Mouse (Mus musculus): ENCODE measurements around the gene Iba57. TPM values are rescaled to one million over a fixed set of nuclear protein-coding genes. Genes with fewer than 3 reads are reported as not detected.

Iba57 gene
- polyA plus RNA-seq, 1 experiment = 7.0 TPM

- DNase-seq (ENCODE audit: extremely low spot score in 1 of 2, low spot score in 1 of 2) = no peak
Observed at GRCm38 (mm10) chr11:59135051-59135820, 28.3 kb downstream of the Iba57 start.

- DNase-seq (ENCODE audit: extremely low spot score in 1 of 2, low spot score in 1 of 2) = no peak
Observed at GRCm38 (mm10) chr11:59134373-59134997, 29.1 kb downstream of the Iba57 start.

- no peak for DNase-seq (ENCODE audit: extremely low spot score in 1 of 2, low spot score in 1 of 2)
Observed at GRCm38 (mm10) chr11:59132065-59132464, 31.5 kb downstream of the Iba57 start.

GRCm38 (mm10) chr11:59131348-59131919 is 32.1 kb downstream of the Iba57 start:
- DNase-seq (ENCODE audit: extremely low spot score in 1 of 2, low spot score in 1 of 2) = no peak

- no peak for DNase-seq (ENCODE audit: extremely low spot score in 1 of 2, low spot score in 1 of 2)
Observed at GRCm38 (mm10) chr11:59130782-59131181, 32.8 kb downstream of the Iba57 start.

- DNase-seq (ENCODE audit: extremely low spot score in 1 of 2, low spot score in 1 of 2) = no peak
Observed at GRCm38 (mm10) chr11:59105945-59106344, 57.6 kb downstream of the Iba57 start.

Other genes with a start within 250 kb of the Iba57 start
- 0.19 and 0.26 TPM in 2 replicates for gene Btnl10, start 245.8 kb downstream of the Iba57 start, polyA plus RNA-seq (2012; rRNA removed)
- gene Rnf187, start 224.8 kb downstream of the Iba57 start, polyA plus RNA-seq (2012; rRNA removed) = 554 and 589 TPM in 2 replicates
- 174 and 184 TPM in 2 replicates for gene Hist3h2ba, start 214.8 kb downstream of the Iba57 start, polyA plus RNA-seq (2012; rRNA removed)
- gene Hist3h2a, start 209.1 kb downstream of the Iba57 start, polyA plus RNA-seq (2012; rRNA removed) = 54.3 and 57.7 TPM in 2 replicates
- 7.8 and 9.7 TPM in 2 replicates for gene Trim17, start 209.1 kb downstream of the Iba57 start, polyA plus RNA-seq (2012; rRNA removed)
- gene Trim11, start 185.6 kb downstream of the Iba57 start, polyA plus RNA-seq (2012; rRNA removed) = 26.2 and 28.4 TPM in 2 replicates
- gene Obscn, start 27.3 kb downstream of the Iba57 start, polyA plus RNA-seq (2012; rRNA removed) = 1.1 and 1.4 TPM in 2 replicates
- gene Gjc2, start 19.5 kb upstream of the Iba57 start, polyA plus RNA-seq (2012; rRNA removed) = 13.8 and 16.7 TPM in 2 replicates
- gene Guk1, start 28.5 kb upstream of the Iba57 start, polyA plus RNA-seq (2012; rRNA removed) = 232 and 250 TPM in 2 replicates
- 48.7 and 58.2 TPM in 2 replicates for gene Mrpl55, start 38.7 kb upstream of the Iba57 start, polyA plus RNA-seq (2012; rRNA removed)
- gene 2310033P09Rik, start 44.6 kb upstream of the Iba57 start, polyA plus RNA-seq (2012; rRNA removed) = 33.2 and 35.6 TPM in 2 replicates
- 593 and 603 TPM in 2 replicates for gene Arf1, start 64.5 kb upstream of the Iba57 start, polyA plus RNA-seq (2012; rRNA removed)
- gene Wnt3a, start 127.0 kb upstream of the Iba57 start, polyA plus RNA-seq (2012; rRNA removed) = 0.04 TPM in 1 of 2 replicates, not detected in the other
- 9.4 and 12.2 TPM in 2 replicates for gene Wnt9a, start 143.2 kb upstream of the Iba57 start, polyA plus RNA-seq (2012; rRNA removed)
- 0.11 and 0.12 TPM in 2 replicates for gene Prss38, start 211.9 kb upstream of the Iba57 start, polyA plus RNA-seq (2012; rRNA removed)

Data from frontal cortex, adult 2 months (tissue).